Mouse (Mus musculus): ENCODE measurements around the gene Mapk1.

GRCm38 (mm10) chr16:17073000-17073399 is 89.8 kb downstream of the Mapk1 start:
- no peak for TF ChIP-seq CTCF (conservative IDR thresholded peaks at IDR 0.05; ENCODE audit: low read length)
- TF ChIP-seq POU5F1 (IDR thresholded peaks at IDR 0.05; ENCODE audit: borderline replicate concordance, low read length), result no peak

Measured in E14TG2a.4 (cell line).